Mouse (Mus musculus) forebrain, embryonic 10.5 days (tissue): ENCODE measurements around the gene Amhr2. TPM values are rescaled to one million over a fixed set of nuclear protein-coding genes. Genes with fewer than 3 reads are reported as not detected.

Experiments used
- DNase-seq: peaks from one replicate; pipeline ENCODE4 v3.0.0-alpha.2; 2017; ENCODE audit warnings: low spot score; ENCODE audit errors: extremely low spot score
- H3K27ac ChIP-seq: fragments of 300-500 bp; sonication (generic); 2 replicates; pipeline ENCODE4 v1.5.1; 2016; ENCODE audit warnings: mild to moderate bottlenecking
- H3K27me3 ChIP-seq: fragments of 300-500 bp; sonication (generic); 2 replicates; pipeline ENCODE4 v1.6.1; 2016; ENCODE audit warnings: mild to moderate bottlenecking; ENCODE audit not compliant: poor library complexity, severe bottlenecking
- H3K36me3 ChIP-seq: fragments of 300-500 bp; sonication (generic); replicated peaks from 2 replicates; pipeline ENCODE4 v1.6.1; 2016; ENCODE audit warnings: mild to moderate bottlenecking, moderate library complexity
- H3K4me1 ChIP-seq: fragments of 300-500 bp; sonication (generic); 2 replicates; pipeline ENCODE4 v1.6.1; 2016
- H3K4me3 ChIP-seq: fragments of 300-500 bp; sonication (generic); 2 replicates; pipeline ENCODE4 v1.5.1; 2016; ENCODE audit warnings: mild to moderate bottlenecking, moderate library complexity
- H3K9me3 ChIP-seq: fragments of 300-500 bp; sonication (generic); 2 replicates; pipeline ENCODE4 v1.6.1; 2016; ENCODE audit warnings: mild to moderate bottlenecking, moderate library complexity
- WGBS: fragments of 180-500 bp; shearing (Covaris S2); methylation state at CpG from one replicate; pipeline ENCODE4 v1.1.7; 2016; 5-methylcytosine and 5-hydroxymethylcytosine counted together
- polyA plus RNA-seq: library from polyadenylated mRNA; unstranded; fragments of >200 nt; fragmentation: Nextera tagmentation; extraction: Ambion mirVana; gene quantifications from 2 replicates; pipeline ENCODE4 v1.2.1, GENCODE M21; 2016

The Amhr2 gene
- polyA plus RNA-seq, 1 experiment from 2014 or later: 0.33 TPM

DNA sequence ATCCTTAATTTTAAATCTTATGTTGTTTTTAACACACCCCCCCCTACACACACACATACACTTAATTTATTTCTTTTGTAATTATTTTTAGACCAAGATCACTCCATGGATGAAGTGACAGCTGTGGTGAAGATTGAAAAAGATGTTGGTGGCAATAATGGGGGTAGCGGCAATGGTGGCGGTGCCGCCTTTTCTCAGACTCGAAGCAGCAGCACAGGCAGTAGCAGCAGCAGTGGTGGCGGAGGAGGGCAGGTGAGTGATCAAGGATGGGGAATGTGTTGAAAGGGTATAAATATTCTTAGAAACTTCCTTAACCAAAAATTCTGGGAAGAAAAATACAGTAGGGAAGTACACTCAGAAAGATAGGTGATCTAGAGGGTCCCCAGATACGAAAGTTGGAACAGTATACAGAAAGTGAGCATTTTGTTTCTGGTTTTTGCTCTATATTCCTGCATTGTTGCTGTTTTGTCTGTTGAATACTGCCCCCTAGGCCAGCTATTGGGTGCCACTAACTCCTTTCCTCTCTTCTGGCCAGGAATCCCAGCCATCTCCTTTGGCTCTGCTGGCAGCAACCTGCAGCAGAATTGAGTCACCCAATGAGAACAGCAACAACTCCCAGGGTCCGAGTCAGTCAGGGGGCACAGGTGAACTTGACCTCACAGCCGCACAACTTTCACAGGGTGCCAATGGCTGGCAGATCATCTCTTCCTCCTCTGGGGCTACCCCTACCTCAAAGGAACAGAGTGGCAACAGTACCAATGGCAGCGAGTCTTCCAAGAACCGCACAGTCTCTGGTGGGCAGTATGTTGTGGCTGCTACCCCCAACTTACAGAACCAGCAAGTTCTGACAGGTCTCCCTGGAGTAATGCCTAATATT is 37.2 kb upstream of the Amhr2 start:
- no peak for DNase-seq
- Histone ChIP-seq H3K27ac (no peak overlapping the region), H3K36me3 (peaks cover 54% of the 10 kb centered on the region), H3K4me1 (peaks cover 55% of the 10 kb centered on the region), H3K9me3 (peaks cover 7% of the 10 kb centered on the region; the same call in 1 of the 2 replicates), H3K4me3 (peak overlapping the region; percentile 34; the same call in 1 of the 2 replicates), H3K27me3 (no peaks in the 10 kb centered on the region)
- 96% methylated on average over 10 of the region's 10 CpGs for WGBS

GRCm38 (mm10) chr15:102408558-102409130 is 36.5 kb upstream of the Amhr2 start:
- Histone ChIP-seq H3K27me3 (no peaks in the 10 kb centered on the region), H3K36me3 (peaks cover 62% of the 10 kb centered on the region), H3K4me3 (peak overlapping the region; percentile 34; the same call in 1 of the 2 replicates), H3K9me3 (peaks cover 7% of the 10 kb centered on the region; the same call in 1 of the 2 replicates), H3K27ac (no peak overlapping the region), H3K4me1 (peaks cover 55% of the 10 kb centered on the region)
- WGBS: 84% methylated on average over 2 of the region's 2 CpGs
- no peak for DNase-seq

DNA sequence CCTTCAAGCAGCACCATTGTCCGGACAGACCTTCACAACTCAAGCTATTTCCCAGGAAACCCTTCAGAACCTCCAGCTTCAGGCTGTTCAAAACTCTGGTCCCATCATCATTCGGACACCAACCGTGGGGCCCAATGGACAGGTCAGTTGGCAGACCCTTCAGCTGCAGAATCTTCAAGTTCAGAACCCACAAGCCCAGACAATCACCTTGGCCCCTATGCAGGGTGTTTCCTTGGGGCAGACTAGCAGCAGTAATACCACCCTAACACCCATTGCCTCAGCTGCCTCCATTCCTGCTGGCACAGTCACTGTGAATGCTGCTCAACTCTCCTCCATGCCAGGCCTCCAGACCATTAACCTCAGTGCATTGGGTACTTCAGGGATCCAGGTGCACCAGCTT is 35.9 kb upstream of the Amhr2 start:
- Histone ChIP-seq H3K27me3 (no peaks in the 10 kb centered on the region), H3K36me3 (peaks cover 68% of the 10 kb centered on the region), H3K27ac (no peak overlapping the region), H3K9me3 (peaks cover 7% of the 10 kb centered on the region; the same call in 1 of the 2 replicates), H3K4me1 (peaks cover 55% of the 10 kb centered on the region), H3K4me3 (peak overlapping the region; percentile 34; the same call in 1 of the 2 replicates)
- 97% methylated on average over 3 of the region's 3 CpGs for WGBS
- DNase-seq: no peak

GRCm38 (mm10) chr15:102411077-102411476 is 34.1 kb upstream of the Amhr2 start:
- no peaks in the 10 kb centered on the region for H3K27me3 ChIP-seq
- no peak for DNase-seq
- peaks cover 7% of the 10 kb centered on the region; the same call in 1 of the 2 replicates for H3K9me3 ChIP-seq
- H3K36me3 ChIP-seq: peaks cover 86% of the 10 kb centered on the region
- H3K27ac ChIP-seq: no peak overlapping the region
- H3K4me3 ChIP-seq: peak overlapping the region; percentile 34; the same call in 1 of the 2 replicates
- WGBS: 90% methylated on average over 1 of the region's 1 CpGs
- H3K4me1 ChIP-seq: peaks cover 47% of the 10 kb centered on the region

DNA sequence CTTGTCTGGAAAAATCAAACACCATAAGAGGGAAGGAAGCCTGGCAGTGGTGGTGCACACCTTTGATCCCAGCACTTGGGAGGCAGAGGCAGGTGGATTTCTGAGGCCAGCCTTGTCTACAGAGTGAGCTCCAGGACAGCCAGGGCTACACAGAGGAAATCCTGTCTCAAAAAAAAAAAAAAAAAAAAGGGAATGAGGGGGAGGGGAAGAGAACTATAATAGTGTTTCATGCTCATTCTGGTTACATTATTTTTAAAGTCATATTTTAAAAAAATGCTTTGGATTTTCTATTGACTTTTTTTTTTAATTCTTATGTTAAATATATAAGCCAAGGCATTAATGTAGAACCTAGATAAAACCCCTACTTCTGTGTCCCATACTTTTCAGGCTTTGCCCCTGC is 31.5 kb upstream of the Amhr2 start:
- H3K36me3 ChIP-seq: peaks cover 97% of the 10 kb centered on the region

GRCm38 (mm10) chr15:102417524-102417923 is 27.6 kb upstream of the Amhr2 start:
- Histone ChIP-seq H3K27ac (no peak overlapping the region), H3K4me3 (no peak overlapping the region), H3K27me3 (no peaks in the 10 kb centered on the region), H3K36me3 (peaks cover 90% of the 10 kb centered on the region), H3K9me3 (peaks cover 3% of the 10 kb centered on the region; the same call in 1 of the 2 replicates), H3K4me1 (no peaks in the 10 kb centered on the region)
- WGBS: 95% methylated on average over 2 of the region's 2 CpGs
- no peak for DNase-seq

More for the DNA sequence above, 31.5 kb upstream of the Amhr2 start:
- H3K4me3 ChIP-seq: no peak overlapping the region
- H3K27ac ChIP-seq: no peak overlapping the region
- peaks cover 7% of the 10 kb centered on the region; the same call in 1 of the 2 replicates for H3K9me3 ChIP-seq
- H3K4me1 ChIP-seq: peaks cover 24% of the 10 kb centered on the region
- no peaks in the 10 kb centered on the region for H3K27me3 ChIP-seq
- DNase-seq: no peak

- no peaks in the 10 kb centered on the region for H3K27me3 ChIP-seq
- WGBS: 62% methylated on average over 1 of the region's 1 CpGs
- H3K9me3 ChIP-seq: no peaks in the 10 kb centered on the region
- H3K4me1 ChIP-seq: no peaks in the 10 kb centered on the region
- no peak for DNase-seq
- H3K4me3 ChIP-seq: no peak overlapping the region
- H3K36me3 ChIP-seq: peaks cover 90% of the 10 kb centered on the region
- H3K27ac ChIP-seq: no peak overlapping the region
Measured at GRCm38 (mm10) chr15:102420986-102421385, 24.2 kb upstream of the Amhr2 start.

DNA sequence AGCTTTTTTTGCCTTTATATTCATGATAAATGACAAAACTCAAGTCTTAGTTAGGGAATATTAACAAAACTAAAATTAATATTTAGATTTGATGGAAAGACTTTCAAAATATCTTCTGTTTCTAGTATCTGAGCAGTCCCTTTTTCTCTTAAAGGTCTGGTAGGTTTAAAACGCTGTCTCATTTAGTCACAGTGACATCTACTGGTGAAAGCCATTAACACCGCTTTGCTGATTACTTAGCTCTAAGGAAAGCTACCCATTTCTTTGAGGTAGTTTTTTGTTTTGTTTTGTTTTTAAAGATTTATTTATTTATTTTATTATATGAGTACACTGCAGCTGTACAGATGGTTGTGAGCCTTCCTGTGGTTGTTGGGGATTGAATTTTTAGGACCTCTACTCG is 23.7 kb upstream of the Amhr2 start:
- no peaks in the 10 kb centered on the region for H3K9me3 ChIP-seq
- H3K27ac ChIP-seq: no peak overlapping the region
- no peak for DNase-seq
- peaks cover 91% of the 10 kb centered on the region for H3K36me3 ChIP-seq
- no peaks in the 10 kb centered on the region for H3K4me1 ChIP-seq
- H3K4me3 ChIP-seq: no peak overlapping the region
- H3K27me3 ChIP-seq: no peaks in the 10 kb centered on the region
- WGBS: 64% methylated on average over 3 of the region's 3 CpGs

- Histone ChIP-seq H3K9me3 (no peaks in the 10 kb centered on the region), H3K4me3 (no peak overlapping the region), H3K36me3 (peaks cover 93% of the 10 kb centered on the region), H3K4me1 (no peaks in the 10 kb centered on the region), H3K27me3 (no peaks in the 10 kb centered on the region), H3K27ac (no peak overlapping the region)
- 90% methylated on average over 2 of the region's 2 CpGs for WGBS
- no peak for DNase-seq
Measured at GRCm38 (mm10) chr15:102423602-102424240, 21.4 kb upstream of the Amhr2 start.

DNA sequence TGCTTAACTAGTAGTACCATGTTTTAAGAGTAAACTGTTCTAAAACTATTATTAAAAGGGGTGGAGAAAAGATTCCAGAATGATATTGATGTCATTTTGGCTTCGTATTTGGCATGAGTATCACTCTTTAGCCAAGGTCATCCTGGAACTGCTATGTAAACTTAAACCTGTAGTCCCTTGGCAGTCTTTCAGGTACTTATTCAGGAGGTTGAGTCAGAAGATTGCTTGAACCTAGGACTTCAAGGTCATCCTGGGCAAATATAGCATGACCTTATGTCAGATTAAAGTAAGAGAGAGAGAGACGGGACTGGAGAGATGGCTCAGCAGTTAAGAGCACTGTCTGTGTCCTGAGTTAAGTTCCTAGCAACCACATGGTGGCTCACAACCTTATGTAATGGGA is 20.5 kb upstream of the Amhr2 start:
- Histone ChIP-seq H3K27ac (no peak overlapping the region), H3K27me3 (no peaks in the 10 kb centered on the region), H3K4me1 (no peaks in the 10 kb centered on the region), H3K36me3 (peaks cover 93% of the 10 kb centered on the region), H3K4me3 (no peak overlapping the region), H3K9me3 (no peaks in the 10 kb centered on the region)
- 94% methylated on average over 2 of the region's 2 CpGs for WGBS
- DNase-seq: no peak

GRCm38 (mm10) chr15:102426963-102427362 is 18.2 kb upstream of the Amhr2 start:
- Histone ChIP-seq H3K27me3 (no peaks in the 10 kb centered on the region), H3K27ac (no peak overlapping the region), H3K4me3 (no peak overlapping the region), H3K9me3 (no peaks in the 10 kb centered on the region), H3K4me1 (no peaks in the 10 kb centered on the region), H3K36me3 (peaks cover 99% of the 10 kb centered on the region)
- 98% methylated on average over 1 of the region's 1 CpGs for WGBS
- no peak for DNase-seq

- H3K9me3 ChIP-seq: no peaks in the 10 kb centered on the region
- no peak overlapping the region for H3K4me3 ChIP-seq
- H3K36me3 ChIP-seq: peaks cover 96% of the 10 kb centered on the region
- no peak overlapping the region for H3K27ac ChIP-seq
- H3K27me3 ChIP-seq: no peaks in the 10 kb centered on the region
- no peak for DNase-seq
- no peaks in the 10 kb centered on the region for H3K4me1 ChIP-seq
- WGBS: 94% methylated on average over 1 of the region's 1 CpGs
Measured at GRCm38 (mm10) chr15:102432046-102432445, 13.1 kb upstream of the Amhr2 start.

GRCm38 (mm10) chr15:102433173-102433572 is 12.0 kb upstream of the Amhr2 start:
- no peaks in the 10 kb centered on the region for H3K4me1 ChIP-seq

More at GRCm38 (mm10) chr15:102433173-102433572, 12.0 kb upstream of the Amhr2 start:
- H3K36me3 ChIP-seq: peaks cover 89% of the 10 kb centered on the region
- no peak for DNase-seq
- no peaks in the 10 kb centered on the region for H3K9me3 ChIP-seq
- 95% methylated on average over 4 of the region's 4 CpGs for WGBS
- H3K4me3 ChIP-seq: no peak overlapping the region
- H3K27ac ChIP-seq: no peak overlapping the region
- H3K27me3 ChIP-seq: no peaks in the 10 kb centered on the region
